Mouse (Mus musculus) cerebellum, adult 2 months (tissue): ENCODE results near the gene Lrrc1.

Experiments used
- CTCF ChIP-seq: fragments of 200-500 bp; IDR thresholded peaks from 2 replicates; pipeline ENCODE4 v1.5.1; 2011; ENCODE audit warnings: low read depth, mild to moderate bottlenecking, control low read depth, low read length, moderate library complexity, borderline replicate concordance; ENCODE audit not compliant: insufficient read depth
- POLR2A ChIP-seq: fragments of 200-500 bp; IDR thresholded peaks from 2 replicates; pipeline ENCODE4 v1.6.1; 2011; ENCODE audit warnings: low read length, control low read depth, borderline replicate concordance; ENCODE audit not compliant: insufficient read depth

GRCm38 (mm10) chr9:77510574-77510973, 34.1 kb downstream of the Lrrc1 start:
- no peak for TF ChIP-seq POLR2A
- no peak for TF ChIP-seq CTCF
